Mouse (Mus musculus): ENCODE results near the gene Mss51. TPM values are rescaled to one million over a fixed set of nuclear protein-coding genes. Genes with fewer than 3 reads are reported as not detected.

Mss51 gene
- polyA plus RNA-seq (2012; rRNA removed), result 0.30 and 0.32 TPM in 2 replicates

GRCm38 (mm10) chr14:20496603-20497002 lies at the start of gene Mss51:
Gene Mss51 (minus strand): TSS chr14:20496901.

GRCm38 (mm10) chr14:20546415-20546814 lies 49.7 kb upstream of the Mss51 start, which contains the start of gene Ppp3cb:
Gene Ppp3cb (minus strand): TSS chr14:20546573.

GRCm38 (mm10) chr14:20479291-20480194 lies 17.2 kb downstream of the Mss51 start, which contains the start of gene Anxa7:
Gene Anxa7 (minus strand): TSS chr14:20480133.

GRCm38 (mm10) chr14:20451765-20452331 lies 44.9 kb downstream of the Mss51 start, which contains the start of gene Cfap70:
Gene Cfap70 (minus strand): TSS chr14:20452226.

Other genes starting within 250 kb of the Mss51 start
- gene Kcnk16, start 227.7 kb downstream of the Mss51 start, polyA plus RNA-seq (2012; rRNA removed), result 1.3 and 1.6 TPM in 2 replicates
- 10.4 and 12.2 TPM in 2 replicates for gene Nudt13, start 202.2 kb downstream of the Mss51 start, polyA plus RNA-seq (2012; rRNA removed)
- 18.9 and 21.6 TPM in 2 replicates for gene Ecd, start 148.8 kb downstream of the Mss51 start, polyA plus RNA-seq (2012; rRNA removed)
- gene Fam149b, start 148.7 kb downstream of the Mss51 start, polyA plus RNA-seq (2012; rRNA removed), result 21.4 and 32.7 TPM in 2 replicates
- 53.5 and 58.6 TPM in 2 replicates for gene Dnajc9, start 108.0 kb downstream of the Mss51 start, polyA plus RNA-seq (2012; rRNA removed)
- gene Mrps16, start 103.3 kb downstream of the Mss51 start, polyA plus RNA-seq (2012; rRNA removed), result 34.9 and 47.4 TPM in 2 replicates
- gene Cfap70, start 44.7 kb downstream of the Mss51 start, polyA plus RNA-seq (2012; rRNA removed), result 1.2 TPM in 2 replicates
- gene Anxa7, start 16.8 kb downstream of the Mss51 start, polyA plus RNA-seq (2012; rRNA removed), result 89.2 and 116 TPM in 2 replicates
- 6.5 and 8.3 TPM in 2 replicates for gene Ppp3cb, start 49.7 kb upstream of the Mss51 start, polyA plus RNA-seq (2012; rRNA removed)
- 9.4 and 13.0 TPM in 2 replicates for gene Usp54, start 144.2 kb upstream of the Mss51 start, polyA plus RNA-seq (2012; rRNA removed)
- gene Myoz1, start 159.6 kb upstream of the Mss51 start, polyA plus RNA-seq (2012; rRNA removed), result 0.14 TPM in 1 of 2 replicates, not detected in the other
- gene Synpo2l, start 171.5 kb upstream of the Mss51 start, polyA plus RNA-seq (2012; rRNA removed), result 0.15 and 0.26 TPM in 2 replicates
- gene Sec24c, start 177.4 kb upstream of the Mss51 start, polyA plus RNA-seq (2012; rRNA removed), result 273 and 281 TPM in 2 replicates
- 53.0 and 81.9 TPM in 2 replicates for gene Fut11, start 198.1 kb upstream of the Mss51 start, polyA plus RNA-seq (2012; rRNA removed)
- 24.3 and 35.0 TPM in 2 replicates for gene Chchd1, start 206.1 kb upstream of the Mss51 start, polyA plus RNA-seq (2012; rRNA removed)
- 313 and 413 TPM in 2 replicates for gene Zswim8, start 210.7 kb upstream of the Mss51 start, polyA plus RNA-seq (2012; rRNA removed)
- 57.2 and 65.6 TPM in 2 replicates for gene Ndst2, start 237.7 kb upstream of the Mss51 start, polyA plus RNA-seq (2012; rRNA removed)

Data from ovary, adult 2 months (tissue).